Mouse (Mus musculus): ENCODE results near the gene Hbq1a. TPM values are rescaled to one million over a fixed set of nuclear protein-coding genes. Genes with fewer than 3 reads are reported as not detected.

Gene Hbq1a
- polyA plus RNA-seq, 1 experiment from 2014 or later, result not detected

- 89% methylated on average over 1 of the region's 1 CpGs for WGBS
- no peaks in the 10 kb centered on the region for H3K9me3 ChIP-seq
- no peak overlapping the region for H3K27ac ChIP-seq
- H3K4me3 ChIP-seq, result no peak overlapping the region
- H3K4me1 ChIP-seq (replicated peaks), result peaks cover 33% of the 10 kb centered on the region
- no peaks in the 10 kb centered on the region for H3K36me3 ChIP-seq
- 0 out of 2 replicates have a peak, but pooled peaks cover 5% of the 10 kb centered on the region for H3K27me3 ChIP-seq (ENCODE audit: insufficient read depth, poor library complexity, severe bottlenecking)
- DNase-seq (ENCODE audit: low spot score), result no peak
Observed at GRCm38 (mm10) chr11:32343350-32343749, 43.5 kb downstream of the Hbq1a start.

- H3K9me3 ChIP-seq, result no peaks in the 10 kb centered on the region
- 74% methylated on average over 6 of the region's 6 CpGs for WGBS
- peaks cover 14% of the 10 kb centered on the region for H3K36me3 ChIP-seq
- H3K4me3 ChIP-seq, result no peak overlapping the region
- DNase-seq (ENCODE audit: low spot score), result no peak
- peaks cover 53% of the 10 kb centered on the region for H3K4me1 ChIP-seq (replicated peaks)
- no peak overlapping the region for H3K27ac ChIP-seq
- H3K27me3 ChIP-seq (ENCODE audit: insufficient read depth, poor library complexity, severe bottlenecking), result 0 out of 2 replicates have a peak, but pooled peaks cover 5% of the 10 kb centered on the region
Observed at GRCm38 (mm10) chr11:32345504-32346297, 45.8 kb downstream of the Hbq1a start.

GRCm38 (mm10) chr11:32347264-32347606, 47.4 kb downstream of the Hbq1a start:
- Histone ChIP-seq H3K4me3 (peak overlapping the region; percentile 97), H3K4me1 (replicated peaks) (peaks cover 49% of the 10 kb centered on the region), H3K27ac (peak overlapping the region; percentile 99), H3K36me3 (peaks cover 29% of the 10 kb centered on the region), H3K9me3 (peaks cover 2% of the 10 kb centered on the region; the same call in 1 of the 2 replicates), H3K27me3 (ENCODE audit: insufficient read depth, poor library complexity, severe bottlenecking) (0 out of 2 replicates have a peak, but pooled peaks cover 5% of the 10 kb centered on the region)
- DNase-seq (ENCODE audit: low spot score), result no peak
- 5% methylated on average over 10 of the region's 10 CpGs for WGBS

GRCm38 (mm10) chr11:32347607-32348432, 48.0 kb downstream of the Hbq1a start, which contains the start of gene Sh3pxd2b:
Gene Sh3pxd2b (plus strand): TSS chr11:32347820.
- Histone ChIP-seq H3K9me3 (peaks cover 2% of the 10 kb centered on the region; the same call in 1 of the 2 replicates), H3K36me3 (peaks cover 35% of the 10 kb centered on the region), H3K4me1 (replicated peaks) (peaks cover 49% of the 10 kb centered on the region), H3K27ac (peak within 1 kb of the TSS; percentile 99), H3K27me3 (ENCODE audit: insufficient read depth, poor library complexity, severe bottlenecking) (0 out of 2 replicates have a peak, but pooled peaks cover 5% of the 10 kb centered on the region), H3K4me3 (peak within 1 kb of the TSS; percentile 97)
- WGBS, result under 1% methylated on average over 86 of the region's 86 CpGs
- DNase-seq (ENCODE audit: low spot score), result peak; percentile 79

- peak overlapping the region; percentile 97 for H3K4me3 ChIP-seq
- H3K27me3 ChIP-seq (ENCODE audit: insufficient read depth, poor library complexity, severe bottlenecking), result 0 out of 2 replicates have a peak, but pooled peaks cover 5% of the 10 kb centered on the region
- peak; percentile 33 for DNase-seq (ENCODE audit: low spot score)
- H3K27ac ChIP-seq, result peak overlapping the region; percentile 99
- WGBS, result 23% methylated on average over 9 of the region's 9 CpGs
- H3K9me3 ChIP-seq, result peaks cover 2% of the 10 kb centered on the region; the same call in 1 of the 2 replicates
- H3K4me1 ChIP-seq (replicated peaks), result peaks cover 49% of the 10 kb centered on the region
- peaks cover 43% of the 10 kb centered on the region for H3K36me3 ChIP-seq
Observed at GRCm38 (mm10) chr11:32348433-32349283, 48.8 kb downstream of the Hbq1a start.

GRCm38 (mm10) chr11:32349284-32349953, 49.5 kb downstream of the Hbq1a start:
- peak overlapping the region; percentile 97 for H3K4me3 ChIP-seq
- no peak for DNase-seq (ENCODE audit: low spot score)
- 0 out of 2 replicates have a peak, but pooled peaks cover 5% of the 10 kb centered on the region for H3K27me3 ChIP-seq (ENCODE audit: insufficient read depth, poor library complexity, severe bottlenecking)
- 76% methylated on average over 13 of the region's 13 CpGs for WGBS
- H3K9me3 ChIP-seq, result peaks cover 2% of the 10 kb centered on the region; the same call in 1 of the 2 replicates
- H3K4me1 ChIP-seq (replicated peaks), result peaks cover 49% of the 10 kb centered on the region
- peaks cover 50% of the 10 kb centered on the region for H3K36me3 ChIP-seq
- H3K27ac ChIP-seq, result peak overlapping the region; percentile 99

Other genes starting within 250 kb of the Hbq1a start
- not detected in 2 replicates for gene Il9r, start 99.8 kb upstream of the Hbq1a start, polyA plus RNA-seq (2016; fragmentation: Nextera tagmentation; extraction: Ambion mirVana)
- 97.6 and 103 TPM in 2 replicates for gene Snrnp25, start 94.7 kb upstream of the Hbq1a start, polyA plus RNA-seq (2016; fragmentation: Nextera tagmentation; extraction: Ambion mirVana)
- gene Rhbdf1, start 77.8 kb upstream of the Hbq1a start, polyA plus RNA-seq (2016; fragmentation: Nextera tagmentation; extraction: Ambion mirVana), result 31.3 and 32.9 TPM in 2 replicates
- gene Mpg, start 73.6 kb upstream of the Hbq1a start, polyA plus RNA-seq (2016; fragmentation: Nextera tagmentation; extraction: Ambion mirVana), result 34.2 and 36.3 TPM in 2 replicates
- gene Nprl3, start 32.4 kb upstream of the Hbq1a start, polyA plus RNA-seq (2016; fragmentation: Nextera tagmentation; extraction: Ambion mirVana), result 41.1 and 45.6 TPM in 2 replicates
- gene Hba-x, start 23.7 kb upstream of the Hbq1a start, polyA plus RNA-seq (2016; fragmentation: Nextera tagmentation; extraction: Ambion mirVana), result 3,492 and 3,546 TPM in 2 replicates
- 2,485 and 2,589 TPM in 2 replicates for gene Hba-a1, start 16.6 kb upstream of the Hbq1a start, polyA plus RNA-seq (2016; fragmentation: Nextera tagmentation; extraction: Ambion mirVana)
- 6.2 and 6.4 TPM in 2 replicates for gene Hbq1b, start 13.1 kb upstream of the Hbq1a start, polyA plus RNA-seq (2016; fragmentation: Nextera tagmentation; extraction: Ambion mirVana)
- gene Hba-a2, start 3.6 kb upstream of the Hbq1a start, polyA plus RNA-seq (2016; fragmentation: Nextera tagmentation; extraction: Ambion mirVana), result 4,383 and 4,938 TPM in 2 replicates
- gene Sh3pxd2b, start 47.8 kb downstream of the Hbq1a start, polyA plus RNA-seq (2016; fragmentation: Nextera tagmentation; extraction: Ambion mirVana), result 29.7 and 30.8 TPM in 2 replicates
- gene Ubtd2, start 155.3 kb downstream of the Hbq1a start, polyA plus RNA-seq (2016; fragmentation: Nextera tagmentation; extraction: Ambion mirVana), result 55.6 and 66.4 TPM in 2 replicates
- gene Efcab9, start 232.0 kb downstream of the Hbq1a start, polyA plus RNA-seq (2016; fragmentation: Nextera tagmentation; extraction: Ambion mirVana), result 0.45 TPM in 1 of 2 replicates, not detected in the other
- gene Stk10, start 233.2 kb downstream of the Hbq1a start, polyA plus RNA-seq (2016; fragmentation: Nextera tagmentation; extraction: Ambion mirVana), result 3.0 TPM in 2 replicates

Measured in hindbrain, embryonic 10.5 days (tissue).